Mouse (Mus musculus): ENCODE data around the gene Sim1. TPM values are rescaled to one million over a fixed set of nuclear protein-coding genes. Genes with fewer than 3 reads are reported as not detected.

Gene Sim1
- polyA plus RNA-seq, 1 experiment from 2014 or later = not detected

GRCm38 (mm10) chr10:50903846-50904763, 9.6 kb downstream of the Sim1 start:
- peaks cover 8% of the 10 kb centered on the region for H3K4me1 ChIP-seq (replicated peaks)
- no peak for ATAC-seq (replicated peaks; ENCODE audit: insufficient number of reproducible peaks, insufficient read depth, low FRiP score, low read depth)
- H3K27me3 ChIP-seq = peaks cover 95% of the 10 kb centered on the region
- 7% methylated on average over 26 of the region's 26 CpGs for WGBS
- no peaks in the 10 kb centered on the region for H3K36me3 ChIP-seq
- no peaks in the 10 kb centered on the region for H3K9me3 ChIP-seq (replicated peaks)
- no peak overlapping the region for H3K4me3 ChIP-seq
- H3K9ac ChIP-seq = no peak overlapping the region
- no peak overlapping the region for H3K4me2 ChIP-seq
- no peak overlapping the region for H3K27ac ChIP-seq

DNA sequence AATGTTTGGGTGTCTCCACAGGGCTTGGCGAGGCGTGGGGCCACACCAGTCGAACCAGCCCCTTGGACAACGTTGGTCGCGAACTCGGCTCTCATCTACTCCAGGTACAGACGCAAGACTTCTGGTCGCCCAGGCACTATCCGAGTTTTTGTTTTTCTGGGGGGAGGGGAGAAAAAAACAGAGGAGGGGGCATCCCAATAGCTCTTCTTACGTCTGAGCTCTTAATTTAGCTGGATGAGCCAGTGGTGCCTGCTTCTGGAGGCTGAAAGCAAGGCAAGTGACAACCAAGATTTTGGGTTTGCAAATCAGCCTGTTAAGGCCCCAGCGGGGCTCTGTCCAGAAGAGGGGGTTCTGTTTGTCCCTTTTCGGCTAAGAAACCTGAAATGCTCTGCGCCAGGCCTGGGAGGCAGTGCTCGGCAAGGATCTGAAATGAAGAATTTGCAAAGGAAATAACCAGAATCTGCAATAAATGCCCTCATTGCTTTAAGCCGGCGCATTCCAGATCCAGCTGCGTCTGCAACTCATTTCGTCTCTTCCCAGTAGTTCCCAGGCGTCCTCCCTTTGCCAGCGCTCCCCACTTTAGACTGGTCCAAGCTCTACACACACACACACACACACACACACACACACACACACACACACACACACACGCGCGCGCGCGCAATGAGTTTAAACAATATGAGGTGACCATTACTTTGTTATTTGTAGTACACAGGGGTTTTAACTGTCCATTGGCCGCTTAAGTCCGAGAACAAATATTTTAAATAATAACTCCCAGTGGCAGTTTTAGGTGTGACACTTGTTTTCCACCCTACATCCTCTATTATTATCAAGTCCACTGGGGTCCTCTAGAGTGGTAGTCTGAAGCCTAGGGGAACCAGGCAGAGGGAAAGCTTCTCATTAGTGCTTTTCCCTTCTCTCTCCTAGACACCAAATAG, 10.5 kb downstream of the Sim1 start:
- H3K36me3 ChIP-seq = no peaks in the 10 kb centered on the region
- peaks cover 99% of the 10 kb centered on the region for H3K27me3 ChIP-seq
- no peak overlapping the region for H3K4me3 ChIP-seq
- 13% methylated on average over 29 of the region's 29 CpGs for WGBS
- no peaks in the 10 kb centered on the region for H3K9me3 ChIP-seq (replicated peaks)
- peaks cover 8% of the 10 kb centered on the region for H3K4me1 ChIP-seq (replicated peaks)
- no peak overlapping the region for H3K9ac ChIP-seq
- no peak overlapping the region for H3K27ac ChIP-seq
- no peak for ATAC-seq (replicated peaks; ENCODE audit: insufficient number of reproducible peaks, insufficient read depth, low FRiP score, low read depth)
- H3K4me2 ChIP-seq = no peak overlapping the region

DNA sequence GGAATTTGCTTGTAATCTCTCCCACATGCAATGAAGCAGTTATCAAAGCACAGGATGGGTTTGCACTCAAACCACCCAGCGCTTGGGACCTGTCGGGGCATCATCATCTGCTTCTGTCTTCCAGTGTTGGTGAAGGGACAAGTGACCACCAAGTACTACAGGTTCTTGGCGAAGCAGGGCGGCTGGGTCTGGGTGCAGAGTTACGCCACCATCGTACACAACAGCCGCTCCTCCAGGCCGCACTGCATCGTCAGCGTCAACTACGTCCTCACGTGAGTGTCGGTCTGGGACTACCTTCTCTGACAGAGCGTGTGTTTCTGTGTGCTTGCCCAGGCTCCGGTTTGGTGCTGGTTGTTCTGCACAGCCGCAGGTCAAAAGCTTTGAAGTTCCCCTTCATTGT, 15.8 kb downstream of the Sim1 start:
- H3K9me3 ChIP-seq (replicated peaks) = no peaks in the 10 kb centered on the region
- no peak for ATAC-seq (replicated peaks; ENCODE audit: insufficient number of reproducible peaks, insufficient read depth, low FRiP score, low read depth)
- peaks cover 3% of the 10 kb centered on the region; the same call in 1 of the 2 replicates for H3K4me1 ChIP-seq (replicated peaks)
- H3K27me3 ChIP-seq = peaks cover 78% of the 10 kb centered on the region
- peak overlapping the region; percentile 31 for H3K4me3 ChIP-seq
- H3K36me3 ChIP-seq = no peaks in the 10 kb centered on the region
- no peak overlapping the region for H3K9ac ChIP-seq
- H3K27ac ChIP-seq = no peak overlapping the region
- peak overlapping the region; percentile 53 for H3K4me2 ChIP-seq
- 7% methylated on average over 16 of the region's 16 CpGs for WGBS

- no peak for ATAC-seq (replicated peaks; ENCODE audit: insufficient number of reproducible peaks, insufficient read depth, low FRiP score, low read depth)
- Histone ChIP-seq H3K4me2 (peak overlapping the region; percentile 53), H3K9ac (no peak overlapping the region), H3K27me3 (peaks cover 76% of the 10 kb centered on the region), H3K4me3 (peak overlapping the region; percentile 31), H3K9me3 (replicated peaks) (no peaks in the 10 kb centered on the region), H3K36me3 (no peaks in the 10 kb centered on the region), H3K4me1 (replicated peaks) (peaks cover 3% of the 10 kb centered on the region; the same call in 1 of the 2 replicates), H3K27ac (no peak overlapping the region)
- WGBS = 8% methylated on average over 12 of the region's 12 CpGs
Observed at GRCm38 (mm10) chr10:50910861-50911410, 16.4 kb downstream of the Sim1 start.

GRCm38 (mm10) chr10:50915607-50916006, 21.1 kb downstream of the Sim1 start:
- WGBS = 47% methylated on average over 2 of the region's 2 CpGs
- Histone ChIP-seq H3K36me3 (no peaks in the 10 kb centered on the region), H3K9me3 (replicated peaks) (no peaks in the 10 kb centered on the region), H3K4me3 (no peak overlapping the region), H3K4me1 (replicated peaks) (no peaks in the 10 kb centered on the region), H3K4me2 (no peak overlapping the region), H3K27me3 (peaks cover 29% of the 10 kb centered on the region), H3K9ac (no peak overlapping the region), H3K27ac (no peak overlapping the region)
- no peak for ATAC-seq (replicated peaks; ENCODE audit: insufficient number of reproducible peaks, insufficient read depth, low FRiP score, low read depth)

GRCm38 (mm10) chr10:50929281-50929680, 34.7 kb downstream of the Sim1 start:
- H3K4me3 ChIP-seq = no peak overlapping the region
- H3K4me2 ChIP-seq = no peak overlapping the region
- H3K27me3 ChIP-seq = no peaks in the 10 kb centered on the region
- H3K36me3 ChIP-seq = no peaks in the 10 kb centered on the region
- ATAC-seq (replicated peaks; ENCODE audit: insufficient number of reproducible peaks, insufficient read depth, low FRiP score, low read depth) = no peak
- WGBS = 50% methylated on average over 5 of the region's 5 CpGs
- no peaks in the 10 kb centered on the region for H3K9me3 ChIP-seq (replicated peaks)
- H3K4me1 ChIP-seq (replicated peaks) = no peaks in the 10 kb centered on the region
- no peak overlapping the region for H3K9ac ChIP-seq
- no peak overlapping the region for H3K27ac ChIP-seq

- H3K27ac ChIP-seq = no peak overlapping the region
- no peak for ATAC-seq (replicated peaks; ENCODE audit: insufficient number of reproducible peaks, insufficient read depth, low FRiP score, low read depth)
- H3K27me3 ChIP-seq = no peaks in the 10 kb centered on the region
- H3K9ac ChIP-seq = no peak overlapping the region
- no peaks in the 10 kb centered on the region for H3K4me1 ChIP-seq (replicated peaks)
- no peak overlapping the region for H3K4me3 ChIP-seq
- no peaks in the 10 kb centered on the region for H3K9me3 ChIP-seq (replicated peaks)
- no peak overlapping the region for H3K4me2 ChIP-seq
- no peaks in the 10 kb centered on the region for H3K36me3 ChIP-seq
Observed at GRCm38 (mm10) chr10:50935673-50936072, 41.1 kb downstream of the Sim1 start.

- ATAC-seq (replicated peaks; ENCODE audit: insufficient number of reproducible peaks, insufficient read depth, low FRiP score, low read depth) = no peak
- H3K9me3 ChIP-seq (replicated peaks) = no peaks in the 10 kb centered on the region
Observed at GRCm38 (mm10) chr10:50973625-50974024, 79.1 kb downstream of the Sim1 start.

DNA sequence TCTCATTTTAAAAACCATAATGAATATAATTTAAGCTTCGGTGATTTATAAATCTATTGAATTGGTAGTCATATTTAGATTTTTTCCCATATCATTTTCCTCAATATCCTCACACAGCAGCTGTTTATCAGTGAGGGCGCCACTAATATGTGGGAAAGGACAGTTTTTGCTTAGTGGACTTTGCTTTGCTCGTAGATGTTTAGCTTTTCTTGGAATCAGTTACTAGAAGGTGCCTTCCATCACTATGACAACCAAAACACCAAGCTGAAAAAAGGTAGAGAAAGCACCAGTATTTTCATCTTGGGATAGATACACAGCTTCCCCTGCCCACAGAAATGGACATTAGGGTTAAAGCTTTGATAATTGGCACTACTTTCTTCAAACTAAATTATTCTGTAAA, 87.3 kb downstream of the Sim1 start:
- Histone ChIP-seq H3K4me1 (replicated peaks) (no peaks in the 10 kb centered on the region), H3K4me3 (no peak overlapping the region), H3K4me2 (no peak overlapping the region), H3K27me3 (no peaks in the 10 kb centered on the region), H3K9me3 (replicated peaks) (no peaks in the 10 kb centered on the region), H3K36me3 (no peaks in the 10 kb centered on the region), H3K27ac (no peak overlapping the region), H3K9ac (no peak overlapping the region)
- 81% methylated on average over 3 of the region's 3 CpGs for WGBS
- ATAC-seq (replicated peaks; ENCODE audit: insufficient number of reproducible peaks, insufficient read depth, low FRiP score, low read depth) = no peak

More at GRCm38 (mm10) chr10:50973625-50974024, 79.1 kb downstream of the Sim1 start:
- no peaks in the 10 kb centered on the region for H3K4me1 ChIP-seq (replicated peaks)
- H3K9ac ChIP-seq = no peak overlapping the region
- H3K27ac ChIP-seq = no peak overlapping the region
- no peaks in the 10 kb centered on the region for H3K36me3 ChIP-seq
- WGBS = 51% methylated on average over 1 of the region's 1 CpGs
- no peak overlapping the region for H3K4me3 ChIP-seq
- no peaks in the 10 kb centered on the region for H3K27me3 ChIP-seq
- H3K4me2 ChIP-seq = no peak overlapping the region

DNA sequence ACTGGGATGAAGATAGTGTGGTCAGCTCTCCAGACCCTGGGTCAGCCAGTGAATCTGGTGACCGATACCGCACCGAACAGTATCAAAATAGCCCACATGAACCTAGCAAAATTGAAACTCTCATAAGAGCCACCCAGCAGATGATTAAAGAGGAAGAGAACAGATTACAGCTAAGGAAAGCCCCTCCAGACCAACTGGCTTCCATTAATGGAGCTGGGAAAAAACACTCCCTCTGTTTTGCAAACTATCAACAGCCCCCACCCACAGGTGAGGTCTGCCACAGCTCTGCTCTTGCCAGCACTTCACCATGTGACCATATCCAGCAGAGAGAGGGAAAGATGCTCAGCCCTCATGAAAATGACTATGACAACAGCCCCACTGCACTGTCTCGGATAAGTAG, 89.1 kb downstream of the Sim1 start:
- ATAC-seq (replicated peaks; ENCODE audit: insufficient number of reproducible peaks, insufficient read depth, low FRiP score, low read depth) = no peak
- no peak overlapping the region for H3K4me2 ChIP-seq
- no peaks in the 10 kb centered on the region for H3K4me1 ChIP-seq (replicated peaks)
- H3K9me3 ChIP-seq (replicated peaks) = no peaks in the 10 kb centered on the region
- no peaks in the 10 kb centered on the region for H3K27me3 ChIP-seq
- H3K36me3 ChIP-seq = no peaks in the 10 kb centered on the region
- H3K4me3 ChIP-seq = no peak overlapping the region
- WGBS = 87% methylated on average over 4 of the region's 4 CpGs
- H3K27ac ChIP-seq = no peak overlapping the region
- H3K9ac ChIP-seq = no peak overlapping the region

DNA sequence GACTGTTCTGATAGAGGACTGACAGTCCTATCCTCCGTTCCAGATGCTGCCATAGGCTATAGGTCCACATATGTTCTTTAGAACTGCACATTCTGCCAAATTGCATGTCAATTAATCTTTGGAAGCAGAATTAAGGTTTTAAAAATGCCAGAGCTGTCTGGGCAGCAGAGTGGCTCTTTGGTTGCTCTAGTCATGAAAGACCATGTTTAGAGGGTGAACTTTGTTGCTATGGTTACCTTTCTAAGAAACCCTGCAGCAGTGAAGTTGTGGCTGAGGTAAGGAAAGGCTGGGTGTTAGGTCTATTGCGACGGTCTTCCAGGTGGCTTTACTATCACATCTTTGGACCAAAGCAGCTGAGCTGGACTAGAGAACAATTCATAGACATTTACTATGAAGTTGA, 113.2 kb downstream of the Sim1 start:
- Histone ChIP-seq H3K9me3 (replicated peaks) (no peaks in the 10 kb centered on the region), H3K4me1 (replicated peaks) (peaks cover 9% of the 10 kb centered on the region), H3K27me3 (no peaks in the 10 kb centered on the region), H3K4me2 (no peak overlapping the region), H3K4me3 (no peak overlapping the region), H3K27ac (no peak overlapping the region), H3K9ac (no peak overlapping the region), H3K36me3 (no peaks in the 10 kb centered on the region)
- ATAC-seq (replicated peaks; ENCODE audit: insufficient number of reproducible peaks, insufficient read depth, low FRiP score, low read depth) = no peak
- 69% methylated on average over 3 of the region's 3 CpGs for WGBS
